Mouse (Mus musculus): ENCODE measurements at regions not wholly inside any gene's neighbourhood (a gene's known extent, or its start where the extent isn't known, plus 50 kb on each side); places are given as distances from the start of the nearest gene placed in this dataset.

GRCm38 (mm10) chr8:76309200-76309599, 590.0 kb upstream of the Nr3c2 start:
- no peak for DNase-seq (ENCODE audit: low spot score in 2 of 2)

GRCm38 (mm10) chr8:76328540-76328939, 570.7 kb upstream of the Nr3c2 start:
- no peak for DNase-seq (ENCODE audit: low spot score in 2 of 2)

DNA sequence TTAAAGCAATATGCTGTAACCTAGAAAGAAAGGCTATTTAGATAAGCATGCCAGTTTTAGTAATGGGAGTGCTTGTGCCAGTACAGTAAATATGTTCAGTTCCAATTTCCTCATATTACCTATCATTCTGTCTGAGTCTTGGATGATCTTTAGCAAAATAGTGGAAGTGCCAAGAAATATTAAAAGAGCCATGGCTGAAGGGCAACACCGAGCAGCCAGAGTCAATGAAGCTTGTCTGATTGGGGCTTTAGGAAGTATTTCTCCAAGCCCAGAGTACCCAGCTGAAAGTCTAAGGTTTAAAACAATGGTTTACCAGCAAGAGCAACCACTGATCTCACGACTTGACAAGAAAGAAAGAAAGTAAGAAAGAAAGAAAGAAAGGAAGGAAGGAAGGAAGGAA, 556.2 kb upstream of the Nr3c2 start:
- DNase-seq (ENCODE audit: low spot score in 2 of 2), result no peak

GRCm38 (mm10) chr8:76346150-76346549, 553.1 kb upstream of the Nr3c2 start:
- peak in 1 of 2 experiments; percentile 3 for DNase-seq (ENCODE audit: low spot score in 2 of 2)

DNA sequence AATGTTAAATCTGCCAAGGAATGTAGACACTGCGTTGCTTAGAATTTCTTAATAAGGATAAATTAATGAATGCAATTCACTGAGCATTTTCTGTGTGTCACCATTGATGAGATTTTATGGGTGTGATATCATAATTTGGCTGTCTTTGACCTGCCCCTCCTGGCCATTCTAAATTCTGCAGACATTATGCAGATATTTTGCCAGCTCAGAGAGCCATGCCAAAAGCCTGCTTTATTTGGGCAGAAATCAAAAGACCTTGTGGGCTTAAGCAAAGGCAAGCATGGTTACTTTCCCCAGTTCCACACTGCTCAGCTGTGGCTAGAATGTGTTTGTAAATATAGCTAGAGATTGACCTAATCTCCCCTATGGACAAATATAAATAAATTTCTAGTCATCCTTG, 552.4 kb upstream of the Nr3c2 start:
- no peak for DNase-seq (ENCODE audit: low spot score in 2 of 2)

- DNase-seq (ENCODE audit: low spot score in 2 of 2), result no peak
These were observed 524.9 kb upstream of the Nr3c2 start for GRCm38 (mm10) chr8:76374314-76374713.

DNA sequence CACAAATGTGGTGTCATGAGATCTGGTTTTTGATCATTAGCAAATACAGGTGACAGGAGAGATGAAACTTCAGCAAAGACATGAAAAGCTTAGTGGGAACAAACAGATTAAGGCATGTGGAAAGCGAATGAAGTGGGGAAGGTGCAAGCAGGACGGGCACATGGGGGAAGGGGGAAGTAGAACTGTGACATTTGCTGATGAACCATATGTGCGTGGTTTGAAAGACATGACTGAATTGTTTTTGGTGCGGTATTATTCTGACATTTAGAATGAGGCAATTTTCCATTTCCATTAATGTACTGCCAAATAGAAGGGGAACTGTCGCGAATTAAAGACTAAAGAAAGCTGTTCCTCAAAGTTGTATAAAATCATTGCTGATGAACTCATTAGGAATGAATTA, 521.5 kb upstream of the Nr3c2 start:
- no peak for DNase-seq (ENCODE audit: low spot score in 2 of 2)

- DNase-seq (ENCODE audit: low spot score in 2 of 2), result no peak
These were observed 517.6 kb upstream of the Nr3c2 start for GRCm38 (mm10) chr8:76381643-76382042.

DNA sequence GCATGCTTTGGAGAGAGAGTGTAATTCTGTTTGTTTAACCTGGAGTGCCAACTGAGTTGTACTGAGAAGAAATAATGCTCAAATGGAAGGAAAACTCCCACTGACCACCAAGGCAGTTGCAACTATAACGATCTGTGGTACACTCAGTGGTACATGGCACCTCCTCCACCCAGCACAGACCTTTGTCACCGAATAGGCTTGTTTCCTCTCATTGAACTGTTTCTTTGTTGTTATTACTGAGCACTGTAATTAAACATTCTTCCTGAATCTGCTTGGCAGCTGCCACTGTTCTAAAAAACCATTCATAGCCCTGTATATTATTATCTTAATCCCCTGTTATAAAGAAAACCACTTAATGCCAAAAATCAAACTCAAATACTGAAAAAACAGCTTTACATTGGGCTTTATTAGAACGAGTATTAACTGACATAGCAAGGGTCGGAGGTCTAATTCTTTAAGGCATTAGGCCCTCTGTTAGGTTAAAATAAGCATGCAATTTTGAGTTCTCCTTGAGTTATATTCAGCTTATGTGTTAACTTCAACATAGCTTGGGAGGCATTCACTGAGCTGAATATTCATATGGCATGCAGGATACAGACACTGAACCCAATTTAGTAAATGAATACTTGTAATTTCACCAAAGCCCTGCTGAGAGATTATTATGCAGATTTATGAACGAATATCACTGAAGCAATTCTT, 515.5 kb upstream of the Nr3c2 start:
- DNase-seq (ENCODE audit: low spot score in 2 of 2), result no peak

GRCm38 (mm10) chr8:76384282-76384637, 515.0 kb upstream of the Nr3c2 start:
- DNase-seq (ENCODE audit: low spot score in 2 of 2), result no peak

GRCm38 (mm10) chr8:76392004-76392403, 507.2 kb upstream of the Nr3c2 start:
- DNase-seq (ENCODE audit: low spot score in 2 of 2), result no peak

DNA sequence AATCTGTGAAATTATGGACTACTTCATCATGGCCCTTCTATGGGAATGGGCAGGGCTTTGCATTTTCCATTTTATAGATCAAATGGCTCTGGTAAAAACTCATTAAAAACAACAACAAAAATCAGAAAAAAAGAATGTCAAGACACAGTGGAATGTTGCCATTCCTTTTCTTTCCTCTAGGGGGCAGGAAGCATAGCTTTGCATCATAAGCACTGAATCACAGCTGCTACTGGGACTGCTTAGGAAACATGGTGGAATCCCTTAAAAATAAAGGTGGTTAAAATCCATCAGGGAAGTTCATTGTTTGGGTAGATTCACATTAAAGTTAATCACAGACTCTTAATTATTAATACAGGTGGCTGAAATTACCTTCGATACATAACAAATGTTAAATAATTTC, 476.8 kb upstream of the Nr3c2 start:
- no peak for DNase-seq (ENCODE audit: low spot score in 2 of 2)

GRCm38 (mm10) chr8:76422861-76423532, 476.2 kb upstream of the Nr3c2 start:
- no peak for DNase-seq (ENCODE audit: low spot score in 2 of 2)

- DNase-seq (ENCODE audit: low spot score in 2 of 2), result no peak
These were observed 469.4 kb upstream of the Nr3c2 start for GRCm38 (mm10) chr8:76429818-76430217.

GRCm38 (mm10) chr8:76432813-76433212, 466.4 kb upstream of the Nr3c2 start:
- no peak for DNase-seq (ENCODE audit: low spot score in 2 of 2)

- DNase-seq (ENCODE audit: low spot score in 2 of 2), result no peak
These were observed 461.3 kb upstream of the Nr3c2 start for GRCm38 (mm10) chr8:76437951-76438350.

GRCm38 (mm10) chr8:76474464-76475208, 424.6 kb upstream of the Nr3c2 start:
- DNase-seq (ENCODE audit: low spot score in 2 of 2), result no peak

DNA sequence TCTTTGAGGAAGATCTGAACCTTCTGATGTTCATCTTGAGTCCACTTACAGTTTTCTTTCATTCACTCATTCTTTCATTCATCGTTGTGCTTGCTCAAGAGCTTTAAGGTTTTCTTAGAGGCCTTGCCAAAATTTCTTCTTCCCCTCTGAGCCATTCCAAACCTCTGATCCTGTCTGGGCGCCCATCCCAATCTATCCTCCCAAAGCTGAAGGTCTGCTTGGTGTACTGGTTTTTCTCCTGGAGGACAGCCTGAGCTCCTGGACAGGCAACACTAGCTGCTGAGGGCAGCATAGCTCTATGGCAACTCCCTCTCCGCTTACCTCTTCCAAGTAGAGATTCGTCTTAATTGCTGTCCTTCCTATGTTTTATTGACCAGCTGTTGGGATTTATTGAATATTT, 420.3 kb upstream of the Nr3c2 start:
- no peak for DNase-seq (ENCODE audit: low spot score in 2 of 2)

DNA sequence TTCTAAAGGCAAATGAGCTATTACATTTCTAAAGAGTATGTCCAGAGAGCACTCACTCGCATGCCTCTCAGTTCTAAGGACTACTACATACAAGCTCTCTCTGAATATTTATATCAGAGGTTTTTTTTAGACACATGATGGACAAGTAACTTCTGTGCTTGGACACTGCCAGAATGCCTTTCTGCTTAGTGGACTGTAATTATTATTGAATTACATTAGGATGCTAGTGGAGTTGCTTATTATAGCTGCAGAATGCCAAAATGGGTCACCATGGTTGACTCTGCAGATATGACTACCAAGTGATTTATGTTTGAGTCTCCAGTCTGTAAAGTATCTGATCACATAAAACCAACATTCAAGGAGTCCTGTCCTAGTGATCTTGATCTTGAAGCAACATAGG, 395.6 kb upstream of the Nr3c2 start:
- peak; percentile 5 to 24 for DNase-seq (ENCODE audit: low spot score in 2 of 2)

DNA sequence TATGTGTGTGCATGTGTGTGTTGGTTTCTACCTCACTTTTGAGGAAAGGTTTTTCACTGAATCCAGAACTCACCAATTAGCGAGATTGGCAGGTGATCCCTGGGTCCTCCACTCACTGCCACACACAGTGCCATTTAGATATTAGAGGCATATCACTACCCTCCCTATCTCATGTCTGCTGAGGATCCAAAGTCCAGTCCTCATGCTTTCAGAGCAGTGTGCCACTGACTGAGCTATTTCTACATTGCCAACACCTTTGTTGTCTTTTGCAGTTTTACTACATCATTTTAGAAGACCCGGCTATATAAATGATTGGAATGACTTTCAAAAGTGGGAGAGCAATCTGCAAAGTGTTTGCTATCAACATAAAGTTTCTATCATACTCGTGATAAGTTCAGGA, 392.0 kb upstream of the Nr3c2 start:
- DNase-seq (ENCODE audit: low spot score in 2 of 2), result no peak

GRCm38 (mm10) chr8:76509201-76509600, 390.0 kb upstream of the Nr3c2 start:
- peak in 1 of 2 experiments; percentile 5 for DNase-seq (ENCODE audit: low spot score in 2 of 2)

GRCm38 (mm10) chr8:76514132-76514531, 385.1 kb upstream of the Nr3c2 start:
- DNase-seq (ENCODE audit: low spot score in 2 of 2), result no peak
